Mouse (Mus musculus) cerebellum, postnatal 4 days (tissue): ENCODE data around the gene Gsk3b.

Source experiments
- DNase-seq, 2 experiments: peaks; one replicate each; pipeline ENCODE4 v3.0.0; 2022; ENCODE audit warnings: low spot score in 2 of 2, mixed read lengths in 1 of 2

Gene Gsk3b

DNA sequence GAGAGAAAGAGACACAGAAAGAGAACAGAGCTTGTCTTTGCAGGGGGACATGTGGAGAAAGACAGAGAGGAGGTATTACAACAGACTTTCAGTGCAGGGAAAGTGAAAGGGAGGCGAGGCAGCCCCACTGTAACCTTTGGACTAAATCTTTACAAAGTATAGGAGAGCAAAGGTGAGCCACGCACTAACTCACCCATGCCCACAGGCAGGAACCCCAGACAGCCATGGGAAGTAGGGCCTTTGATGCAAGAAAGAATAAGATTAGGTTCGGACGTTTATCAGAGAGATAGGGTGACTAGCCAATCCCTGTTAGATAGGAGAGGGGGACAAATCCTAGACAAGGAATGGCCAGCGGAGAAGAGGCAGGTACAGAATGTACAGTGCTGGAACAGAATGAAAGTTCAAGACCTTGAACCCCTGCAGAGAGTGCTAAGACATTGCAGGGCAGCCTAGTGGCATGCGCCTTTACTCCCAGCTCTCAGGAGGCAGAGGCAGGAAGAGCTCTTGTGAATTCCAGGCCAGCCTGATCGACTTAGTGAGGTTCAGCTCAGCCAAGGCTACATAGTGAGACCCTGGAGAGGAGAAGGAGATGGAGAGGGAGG is 193.9 kb downstream of the Gsk3b start:
- no peak for DNase-seq

DNA sequence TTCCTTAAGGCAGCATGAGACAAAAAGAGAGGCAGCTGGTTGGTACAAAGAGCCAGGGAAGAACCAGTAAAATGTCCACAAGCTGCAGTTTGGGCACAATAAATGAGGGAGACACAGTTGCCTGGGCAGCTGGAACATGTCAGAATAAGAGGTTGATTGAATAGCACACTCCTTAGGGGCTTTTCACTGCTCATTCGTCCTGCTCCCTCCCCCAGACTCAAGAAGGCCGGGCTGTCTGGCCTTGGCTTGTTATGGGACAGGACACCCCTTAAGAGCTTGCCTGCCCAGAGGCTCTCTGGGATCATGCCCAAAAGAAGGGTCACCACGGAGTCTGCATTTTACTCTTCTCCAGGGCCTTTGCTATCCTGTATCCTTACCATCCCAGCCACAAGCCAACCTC is 194.5 kb downstream of the Gsk3b start:
- no peak for DNase-seq

DNA sequence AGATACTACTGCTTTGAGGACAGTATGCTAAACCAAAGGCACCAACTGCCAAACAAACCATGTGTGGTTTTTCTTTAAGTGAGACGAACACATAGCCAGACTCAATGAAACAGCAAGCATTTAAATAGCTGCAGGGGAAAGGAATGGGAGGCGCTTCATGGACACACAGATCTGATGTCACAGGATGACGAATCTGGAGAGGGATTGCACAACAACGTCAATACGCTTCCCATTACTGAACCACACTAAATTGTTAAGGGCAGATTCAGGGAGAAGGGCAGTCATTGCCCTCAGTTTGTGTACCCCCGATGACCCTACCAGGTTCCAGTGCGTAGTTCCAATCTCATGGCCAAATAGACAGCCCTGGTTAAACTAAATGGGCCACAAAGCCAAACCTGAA is 197.0 kb downstream of the Gsk3b start:
- DNase-seq, result no peak

DNA sequence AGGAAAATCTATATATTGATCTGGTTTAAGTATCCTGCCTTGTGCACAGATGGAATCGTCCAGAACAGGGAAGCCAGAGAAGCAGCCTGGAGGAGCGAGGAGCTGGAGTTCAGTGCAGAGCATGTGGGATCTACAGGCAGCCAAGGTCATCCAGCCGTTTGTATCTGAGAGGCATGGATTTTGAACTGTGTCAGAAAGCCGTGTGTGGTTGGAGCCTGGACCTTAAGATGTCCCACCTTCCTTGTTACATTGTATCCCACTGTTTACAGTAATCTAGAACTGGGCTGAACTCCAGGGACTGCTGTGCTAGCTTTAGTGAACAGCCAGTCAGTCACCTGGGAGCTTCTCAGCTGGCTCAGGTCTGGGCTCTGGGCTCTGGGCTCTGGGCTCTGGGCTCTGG is 197.7 kb downstream of the Gsk3b start:
- no peak for DNase-seq

DNA sequence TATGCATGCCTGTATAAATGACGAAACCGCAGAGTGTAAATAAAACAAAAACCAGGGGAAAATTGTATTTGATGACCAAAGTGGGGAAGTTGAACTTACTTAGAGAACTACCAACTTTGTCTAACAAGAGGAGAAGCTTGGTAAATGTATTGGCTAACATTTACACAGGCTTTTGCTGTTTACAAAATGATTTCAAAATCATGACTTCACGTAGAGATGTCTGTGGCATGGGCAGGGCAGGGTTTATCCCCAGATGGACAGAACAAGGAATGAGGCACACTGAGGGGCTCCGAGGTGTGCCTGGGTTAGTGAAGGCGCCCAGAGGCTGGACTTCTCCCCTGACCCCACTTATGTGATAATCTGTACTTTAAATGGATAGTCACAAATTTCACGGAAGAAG is 198.6 kb downstream of the Gsk3b start:
- DNase-seq, result no peak

DNA sequence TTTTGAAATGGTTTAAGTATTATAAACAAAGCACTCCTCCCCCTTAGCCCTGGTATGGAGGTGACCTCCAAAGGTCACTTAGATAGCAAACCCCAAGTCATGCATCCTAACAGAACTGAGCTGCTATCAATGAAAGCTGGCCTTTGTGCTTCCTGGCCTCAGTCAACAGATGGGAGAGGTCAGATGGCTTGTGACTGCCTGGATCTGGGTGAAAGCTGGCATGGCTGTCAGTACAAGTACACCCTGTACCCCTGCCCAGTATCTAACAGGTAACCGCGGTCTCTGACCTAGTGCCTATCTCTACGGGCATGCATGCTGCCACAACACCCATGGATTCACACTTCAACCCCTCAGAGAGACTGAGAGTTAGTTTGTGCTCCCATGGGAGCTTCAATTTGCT is 199.0 kb downstream of the Gsk3b start:
- no peak for DNase-seq

DNA sequence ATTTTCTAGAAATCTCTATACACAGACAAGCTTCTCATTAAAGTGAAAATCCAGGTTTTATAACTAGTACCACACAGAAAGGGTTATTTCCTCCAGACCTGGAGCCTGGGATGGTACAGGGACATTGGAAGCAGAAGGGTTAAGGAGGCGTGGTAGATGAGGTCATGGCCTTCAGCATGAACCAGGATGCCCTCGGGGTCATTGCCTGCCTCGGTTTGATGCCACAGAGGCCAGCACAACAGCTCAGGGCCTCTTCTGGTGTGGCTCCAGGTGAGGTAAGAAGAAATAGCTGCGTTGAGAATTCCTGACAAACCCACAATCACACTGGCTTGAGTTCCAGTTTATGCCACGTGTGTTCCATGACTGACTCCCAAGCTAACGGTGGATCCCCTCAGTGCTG is 200.1 kb downstream of the Gsk3b start:
- no peak for DNase-seq

DNA sequence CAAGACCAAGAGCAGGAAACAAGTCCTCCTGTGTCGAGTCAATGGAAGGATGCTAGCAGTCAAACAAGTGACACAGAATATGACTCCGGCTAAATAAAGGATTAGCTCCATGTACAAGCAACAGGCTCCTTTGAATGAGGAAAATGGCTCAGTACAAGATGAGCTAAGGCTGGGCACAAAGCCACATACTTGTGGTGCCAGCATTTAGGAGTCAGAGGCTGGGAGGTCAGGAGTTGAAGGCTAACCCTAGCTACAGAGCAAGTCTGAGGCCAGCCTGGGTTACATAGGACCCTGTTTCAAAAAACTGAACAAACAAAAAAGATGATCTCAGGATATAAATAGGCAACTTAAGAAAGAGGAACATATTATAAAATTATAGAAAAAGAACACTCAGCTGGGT is 201.3 kb downstream of the Gsk3b start:
- DNase-seq, result no peak

DNA sequence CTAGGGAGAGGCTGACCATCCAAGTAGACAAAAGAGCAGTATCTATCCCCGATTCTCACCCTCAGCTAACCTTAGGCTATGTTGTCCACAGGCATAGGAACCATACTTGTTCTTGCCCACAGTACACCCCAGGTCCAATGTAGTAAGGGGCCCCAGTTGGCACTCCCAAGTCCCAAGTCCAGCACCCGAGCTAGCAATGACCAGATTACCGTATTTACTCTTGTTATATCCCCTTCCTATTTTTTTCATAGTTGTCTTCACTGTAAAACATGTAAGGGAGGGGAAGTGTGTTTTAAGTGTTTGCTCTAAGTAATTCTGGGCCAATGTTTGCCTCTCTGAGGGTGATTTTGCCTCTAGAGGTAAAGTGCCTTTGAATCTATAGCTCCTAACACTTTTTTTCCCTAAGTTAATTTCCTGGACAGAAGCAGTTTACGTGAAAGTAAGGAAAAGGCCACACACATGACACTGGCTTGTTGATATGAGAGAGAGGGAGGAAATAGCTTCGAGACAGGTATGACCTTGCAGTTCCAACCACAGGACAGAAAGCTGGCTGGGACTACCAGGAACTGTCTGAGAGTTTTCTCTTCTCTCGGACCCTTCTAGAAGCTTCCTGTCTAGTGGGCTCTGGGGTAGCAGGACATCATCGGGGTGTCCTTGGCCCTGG is 206.0 kb downstream of the Gsk3b start, which contains the start of gene Nr1i2:
Nr1i2 (minus strand) TSS at position 140 of the 664 bp plus-strand sequence.
- DNase-seq, result no peak

DNA sequence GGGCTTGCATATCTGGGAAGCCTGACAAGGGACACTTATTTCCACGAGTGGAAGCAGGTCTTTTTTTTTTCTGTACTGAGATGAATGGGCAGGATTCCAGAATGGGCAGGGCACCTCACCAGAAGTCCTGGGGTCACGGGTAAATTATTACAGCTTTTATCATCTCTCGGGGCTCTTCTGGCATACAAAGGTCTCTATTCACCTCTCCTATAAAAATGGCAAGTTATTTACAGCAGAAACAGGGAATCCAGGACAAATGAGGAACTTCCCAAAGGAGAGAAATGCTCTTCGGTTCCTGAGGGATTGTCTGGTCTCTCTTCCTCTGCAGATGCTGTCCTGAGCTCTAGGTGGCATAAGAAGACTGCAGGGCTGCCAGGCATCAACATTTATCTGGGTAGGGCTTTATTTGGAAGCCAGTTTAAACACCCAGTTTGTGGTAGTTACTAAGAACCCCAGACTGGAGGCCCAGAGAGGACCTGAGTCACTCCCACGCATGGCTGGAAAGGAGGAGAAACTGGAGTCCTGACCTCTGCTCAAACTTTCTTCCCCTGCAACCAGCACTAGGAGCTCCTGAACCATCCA is 206.6 kb downstream of the Gsk3b start:
- no peak for DNase-seq
